Mouse (Mus musculus): Measurements from ENCODE around the gene Taf12. TPM values are rescaled to one million over a fixed set of nuclear protein-coding genes. Genes with fewer than 3 reads are reported as not detected.
A peak's percentile ranks its signal among the peaks of the same experiment; 100 is the strongest.

The Taf12 gene
- total and polyA plus RNA-seq, 3 experiments, result 16.1 to 34.6 (median 29.8) TPM

DNA sequence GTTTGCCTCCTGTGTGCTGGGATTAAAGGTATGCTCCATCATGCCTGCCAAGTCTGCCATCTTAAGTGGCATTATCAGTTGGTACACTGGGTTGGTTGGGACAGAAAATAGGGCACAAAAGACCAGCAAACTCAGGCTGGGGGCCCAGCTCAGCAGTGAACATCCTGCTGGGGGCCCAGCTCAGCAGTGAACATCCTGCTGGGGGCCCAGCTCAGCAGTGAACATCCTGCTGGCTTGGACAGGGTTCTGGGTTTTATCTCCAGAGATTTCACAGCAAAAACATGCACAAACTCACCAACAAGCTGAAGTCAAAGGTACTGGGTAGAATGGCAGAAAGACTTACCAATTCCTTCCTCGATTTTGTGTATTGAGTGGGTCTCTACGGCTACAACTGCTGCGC, 28.5 kb upstream of the Taf12 start:
- DNase-seq, result no peak
- Histone ChIP-seq H3K9ac (ENCODE audit: low read depth, low read length) (no peak overlapping the region), H3K79me2 (replicated peaks; ENCODE audit: control insufficient read depth, insufficient read depth, low read length) (0 out of 2 replicates have a peak, but pooled peaks cover 2% of the 10 kb centered on the region), H3K4me3 (no peak overlapping the region), H3K4me1 (ENCODE audit: control insufficient read depth, insufficient read depth, low read length) (peaks cover 6% of the 10 kb centered on the region), H3K36me3 (ENCODE audit: control insufficient read depth, insufficient read depth, low read length) (peaks cover 3% of the 10 kb centered on the region; the same call in 1 of the 2 replicates), H3K27ac (no peak overlapping the region), H3K27me3 (ENCODE audit: control insufficient read depth, insufficient read depth, low read length) (no peaks in the 10 kb centered on the region)
- intact Hi-C loops (cut with DNase I), result no loop called here
- WGBS, result 83% methylated on average over 3 of the region's 3 CpGs
- TF ChIP-seq CTCF (IDR thresholded peaks at IDR 0.05), result no peak
- TF ChIP-seq POLR2A (IDR thresholded peaks at IDR 0.05; ENCODE audit: insufficient read depth, low read depth, low read length), result no peak
- no peak for TF ChIP-seq EP300 (IDR thresholded peaks at IDR 0.05; ENCODE audit: insufficient read depth, low read depth, low read length)

DNA sequence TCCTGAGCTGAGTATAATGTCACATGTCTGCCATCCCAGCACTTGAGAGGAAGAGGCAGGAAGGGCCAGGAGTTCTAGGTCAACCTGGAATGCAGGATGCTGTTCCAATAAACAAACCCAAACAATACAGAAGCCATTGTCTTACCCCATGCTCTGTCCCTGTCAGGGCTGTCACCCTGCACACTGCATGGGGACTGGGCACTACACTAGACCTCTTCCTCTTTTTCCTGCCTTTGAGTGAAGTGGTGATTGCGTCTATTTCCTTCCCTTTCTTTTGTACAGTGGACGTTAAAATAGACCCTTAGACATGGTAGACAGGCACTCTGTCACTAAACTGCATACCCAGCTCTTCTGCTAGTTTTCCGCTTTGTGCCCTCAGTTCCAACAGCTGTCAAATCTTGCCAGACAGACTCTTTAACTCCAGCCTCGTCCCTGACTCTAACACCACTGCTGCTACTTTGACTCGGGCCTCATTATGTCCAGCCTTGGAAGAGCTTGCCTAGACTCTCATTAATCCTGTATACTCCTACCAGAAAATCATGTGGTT, 26.7 kb upstream of the Taf12 start:
- H3K4me3 ChIP-seq, result no peak overlapping the region
- peak in 1 of 2 experiments; percentile 24 for DNase-seq
- H3K79me2 ChIP-seq (replicated peaks; ENCODE audit: control insufficient read depth, insufficient read depth, low read length), result 0 out of 2 replicates have a peak, but pooled peaks cover 2% of the 10 kb centered on the region
- peaks cover 6% of the 10 kb centered on the region for H3K4me1 ChIP-seq (ENCODE audit: control insufficient read depth, insufficient read depth, low read length)
- TF ChIP-seq CTCF (IDR thresholded peaks at IDR 0.05), result no peak
- no peak for TF ChIP-seq EP300 (IDR thresholded peaks at IDR 0.05; ENCODE audit: insufficient read depth, low read depth, low read length)
- no peak for TF ChIP-seq POLR2A (IDR thresholded peaks at IDR 0.05; ENCODE audit: insufficient read depth, low read depth, low read length)
- H3K9ac ChIP-seq (ENCODE audit: low read depth, low read length), result no peak overlapping the region
- H3K27ac ChIP-seq, result no peak overlapping the region; the same call in 1 of the 2 replicates
- no peaks in the 10 kb centered on the region for H3K27me3 ChIP-seq (ENCODE audit: control insufficient read depth, insufficient read depth, low read length)
- peaks cover 3% of the 10 kb centered on the region; the same call in 1 of the 2 replicates for H3K36me3 ChIP-seq (ENCODE audit: control insufficient read depth, insufficient read depth, low read length)
- 49% methylated on average over 5 of the region's 5 CpGs for WGBS
- intact Hi-C loops (cut with DNase I), result no loop called here

DNA sequence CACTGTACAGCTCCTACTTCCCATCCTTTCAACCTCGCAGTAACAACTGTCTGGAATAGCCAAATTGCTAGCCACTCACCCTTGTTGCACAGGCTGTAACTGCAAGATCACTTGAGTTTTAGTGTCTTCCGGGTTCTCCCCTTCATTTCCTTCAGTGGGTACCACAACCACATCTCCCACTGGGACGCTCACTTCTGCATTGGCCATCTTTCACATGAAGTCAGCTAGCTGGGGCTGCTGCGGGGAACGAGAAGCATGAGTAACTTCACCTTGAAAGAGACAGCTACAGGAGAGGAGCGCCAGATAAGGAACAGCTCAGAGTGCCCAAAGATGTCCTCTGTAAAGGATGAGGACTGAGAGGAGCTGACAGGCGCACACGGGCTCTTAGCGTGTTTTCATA, 22.6 kb upstream of the Taf12 start:
- Histone ChIP-seq H3K4me3 (no peak overlapping the region), H3K27me3 (ENCODE audit: control insufficient read depth, insufficient read depth, low read length) (no peaks in the 10 kb centered on the region), H3K27ac (no peak overlapping the region), H3K4me1 (ENCODE audit: control insufficient read depth, insufficient read depth, low read length) (peaks cover 8% of the 10 kb centered on the region), H3K79me2 (replicated peaks; ENCODE audit: control insufficient read depth, insufficient read depth, low read length) (peaks cover 3% of the 10 kb centered on the region), H3K9ac (ENCODE audit: low read depth, low read length) (no peak overlapping the region), H3K36me3 (ENCODE audit: control insufficient read depth, insufficient read depth, low read length) (peaks cover 3% of the 10 kb centered on the region; the same call in 1 of the 2 replicates)
- intact Hi-C loops (cut with DNase I), result no loop called here
- no peak for DNase-seq
- TF ChIP-seq EP300 (IDR thresholded peaks at IDR 0.05; ENCODE audit: insufficient read depth, low read depth, low read length), result no peak
- no peak for TF ChIP-seq POLR2A (IDR thresholded peaks at IDR 0.05; ENCODE audit: insufficient read depth, low read depth, low read length)
- no peak for TF ChIP-seq CTCF (IDR thresholded peaks at IDR 0.05)
- WGBS, result 89% methylated on average over 9 of the region's 9 CpGs

DNA sequence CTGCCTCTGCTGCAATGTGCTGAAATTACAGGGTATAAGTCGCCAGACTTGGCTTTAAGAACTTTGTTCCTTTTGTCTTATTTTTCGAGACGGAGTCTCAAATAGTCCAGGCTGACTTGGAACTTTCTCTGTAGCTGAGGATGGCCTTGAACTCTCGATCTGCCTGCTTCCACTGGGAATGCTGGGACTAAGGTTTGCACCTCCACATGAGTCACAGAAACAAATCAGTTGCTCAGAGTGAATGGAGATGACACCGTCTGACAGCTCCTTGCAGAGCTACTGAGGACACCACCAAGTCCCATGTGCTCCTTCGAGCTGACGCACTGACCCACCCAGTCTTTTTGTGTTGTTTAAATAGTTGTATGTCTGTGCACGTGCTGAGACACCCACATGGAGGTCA, 21.0 kb upstream of the Taf12 start:
- Histone ChIP-seq H3K27me3 (ENCODE audit: control insufficient read depth, insufficient read depth, low read length) (no peaks in the 10 kb centered on the region), H3K9ac (ENCODE audit: low read depth, low read length) (no peak overlapping the region), H3K27ac (no peak overlapping the region), H3K79me2 (replicated peaks; ENCODE audit: control insufficient read depth, insufficient read depth, low read length) (peaks cover 3% of the 10 kb centered on the region), H3K4me1 (ENCODE audit: control insufficient read depth, insufficient read depth, low read length) (peaks cover 2% of the 10 kb centered on the region), H3K4me3 (no peak overlapping the region), H3K36me3 (ENCODE audit: control insufficient read depth, insufficient read depth, low read length) (no peaks in the 10 kb centered on the region)
- TF ChIP-seq CTCF (IDR thresholded peaks at IDR 0.05) (no peak), POLR2A (IDR thresholded peaks at IDR 0.05; ENCODE audit: insufficient read depth, low read depth, low read length) (no peak), EP300 (IDR thresholded peaks at IDR 0.05; ENCODE audit: insufficient read depth, low read depth, low read length) (no peak)
- 69% methylated on average over 8 of the region's 8 CpGs for WGBS
- DNase-seq, result no peak
- intact Hi-C loops (cut with DNase I), result no loop called here

DNA sequence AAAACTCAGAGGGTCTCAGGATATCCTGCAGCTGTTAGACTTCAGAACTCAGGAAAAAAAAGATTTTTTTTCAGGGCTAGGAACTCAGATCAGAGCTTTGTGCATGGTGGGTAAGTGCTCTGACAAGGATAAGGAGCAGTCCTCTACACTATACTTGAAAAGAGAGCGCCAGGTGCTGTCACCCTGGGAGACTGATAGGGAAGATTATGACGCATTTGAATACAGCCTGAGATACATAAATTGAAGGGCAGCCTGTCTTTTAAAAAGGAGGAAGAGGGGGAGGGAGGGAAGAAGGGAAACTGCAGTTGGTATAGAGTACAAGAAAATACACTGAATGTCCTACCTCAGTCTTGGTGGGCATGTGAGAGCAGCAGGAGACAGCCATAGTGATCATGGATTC, 20.6 kb upstream of the Taf12 start:
- Histone ChIP-seq H3K27ac (no peak overlapping the region), H3K9ac (ENCODE audit: low read depth, low read length) (no peak overlapping the region), H3K27me3 (ENCODE audit: control insufficient read depth, insufficient read depth, low read length) (no peaks in the 10 kb centered on the region), H3K4me3 (no peak overlapping the region), H3K4me1 (ENCODE audit: control insufficient read depth, insufficient read depth, low read length) (peaks cover 2% of the 10 kb centered on the region), H3K36me3 (ENCODE audit: control insufficient read depth, insufficient read depth, low read length) (no peaks in the 10 kb centered on the region), H3K79me2 (replicated peaks; ENCODE audit: control insufficient read depth, insufficient read depth, low read length) (peaks cover 3% of the 10 kb centered on the region)
- TF ChIP-seq POLR2A (IDR thresholded peaks at IDR 0.05; ENCODE audit: insufficient read depth, low read depth, low read length), result no peak
- no peak for TF ChIP-seq EP300 (IDR thresholded peaks at IDR 0.05; ENCODE audit: insufficient read depth, low read depth, low read length)
- TF ChIP-seq CTCF (IDR thresholded peaks at IDR 0.05), result no peak
- WGBS, result 37% methylated on average over 2 of the region's 2 CpGs
- DNase-seq, result no peak
- intact Hi-C loops (cut with DNase I), result no loop called here

DNA sequence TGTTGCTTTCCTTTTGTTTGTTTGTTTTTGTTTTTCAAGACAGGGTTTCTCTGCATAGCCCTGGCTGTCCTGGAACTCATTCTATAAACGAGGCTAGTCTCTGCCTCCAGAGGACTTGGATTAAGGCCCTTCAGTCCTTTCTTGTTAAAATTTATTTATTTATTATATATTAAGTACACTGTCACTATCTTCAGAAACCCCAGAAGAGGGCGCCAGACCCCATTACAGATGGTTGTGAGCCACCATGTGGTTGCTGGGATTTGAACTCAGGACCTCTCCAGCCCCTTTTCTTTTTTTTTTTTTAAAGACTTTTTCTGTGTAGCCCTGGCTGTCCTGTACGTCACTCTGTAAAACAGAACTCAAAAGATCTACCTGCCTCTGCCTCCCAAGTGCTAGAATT, 19.2 kb upstream of the Taf12 start:
- H3K4me1 ChIP-seq (ENCODE audit: control insufficient read depth, insufficient read depth, low read length), result peaks cover 6% of the 10 kb centered on the region
- H3K4me3 ChIP-seq, result no peak overlapping the region
- H3K36me3 ChIP-seq (ENCODE audit: control insufficient read depth, insufficient read depth, low read length), result peaks cover 6% of the 10 kb centered on the region; the same call in 1 of the 2 replicates
- no peak for DNase-seq
- H3K9ac ChIP-seq (ENCODE audit: low read depth, low read length), result no peak overlapping the region
- TF ChIP-seq POLR2A (IDR thresholded peaks at IDR 0.05; ENCODE audit: insufficient read depth, low read depth, low read length) (no peak), CTCF (IDR thresholded peaks at IDR 0.05) (peak; percentile 49), EP300 (IDR thresholded peaks at IDR 0.05; ENCODE audit: insufficient read depth, low read depth, low read length) (no peak)
- intact Hi-C loops (cut with DNase I), result no loop called here
- H3K27ac ChIP-seq, result no peak overlapping the region
- H3K79me2 ChIP-seq (replicated peaks; ENCODE audit: control insufficient read depth, insufficient read depth, low read length), result peaks cover 2% of the 10 kb centered on the region
- no peaks in the 10 kb centered on the region for H3K27me3 ChIP-seq (ENCODE audit: control insufficient read depth, insufficient read depth, low read length)
- WGBS, result 83% methylated on average over 3 of the region's 3 CpGs
